9 mouse cellular contexts compared by ENCODE assay signal in the genomic region with DNA sequence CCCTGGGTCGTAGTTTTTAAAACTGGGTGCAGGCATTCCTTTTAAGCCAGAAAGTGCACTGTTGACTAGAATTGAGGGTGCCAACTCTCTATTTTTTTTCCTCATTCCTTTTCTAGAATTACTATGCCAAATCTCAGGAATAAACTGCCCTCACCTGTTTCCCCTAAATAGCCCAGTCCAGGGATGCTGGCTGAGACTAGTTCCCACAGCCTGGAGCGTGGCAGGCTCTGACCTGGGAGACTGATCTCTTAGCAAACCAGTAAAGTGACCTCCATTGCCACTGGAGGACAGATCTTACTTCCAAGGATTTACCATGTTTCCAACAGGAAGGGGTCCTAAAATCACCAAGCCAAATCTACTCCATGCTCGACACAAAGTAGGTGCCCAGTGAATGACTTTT. TPM values are rescaled to one million over a fixed set of nuclear protein-coding genes. Genes with fewer than 3 reads are reported as not detected.
DNase-seq lines count a peak whose midpoint lies in the region; ATAC-seq and TF ChIP-seq lines count a peak whose summit lies in the region.
"Had no signal": no experiment of that assay in that cellular context is flagged by ENCODE, and none has a peak within 500 bp of the region (broad histone marks: within the 10 kb centered on the region; RNA-seq: fewer than 3 reads in every experiment).

No protein-coding gene starts in this region.

- H3K4me2 ChIP-seq in embryonic facial prominence, embryonic 12.5 days (replicated peaks): peak overlapping the region; percentile 75

- ATAC-seq in embryonic facial prominence, embryonic 12.5 days (ENCODE audit: insufficient number of reproducible peaks, insufficient read depth, low FRiP score, low TSS enrichment): no peak

- no peak for TF ChIP-seq CTCF in gastrocnemius, adult 2 months (IDR thresholded peaks at IDR 0.05)

- DNase-seq in gastrocnemius, adult 2 months: no peak
- no peak for DNase-seq in gastrocnemius, postnatal 25 days
- DNase-seq in kidney, adult 11 months: peak; percentile 64
- DNase-seq in spleen, postnatal 14 days (ENCODE audit: low spot score in 2 of 2): no peak
- DNase-seq in embryo, embryonic 10.5 days (ENCODE audit: low spot score): no peak
- no peak for DNase-seq in left cerebral cortex, adult 18-20 months (ENCODE audit: low spot score in 2 of 2)

- intact Hi-C loops in gastrocnemius, adult 2 months (cut with DNase I): no loop called here

- 85% methylated on average over 3 of the region's 3 CpGs for WGBS in embryonic facial prominence, embryonic 12.5 days
- 96% methylated on average over 3 of the region's 3 CpGs for WGBS in macrophage (ENCODE audit: missing documents)

- H3K9me3 ChIP-seq in embryonic facial prominence, embryonic 12.5 days: no peaks in the 10 kb centered on the region

- H3K36me3 ChIP-seq in embryonic facial prominence, embryonic 12.5 days: peaks cover 20% of the 10 kb centered on the region
- peaks cover 22% of the 10 kb centered on the region; the same call in 1 of the 2 replicates for H3K36me3 ChIP-seq in macrophage (ENCODE audit: inconsistent target)

- peaks cover 9% of the 10 kb centered on the region for H3K4me1 ChIP-seq in embryonic facial prominence, embryonic 12.5 days

- no peaks in the 10 kb centered on the region for H3K27me3 ChIP-seq in embryonic facial prominence, embryonic 12.5 days

- H3K9ac ChIP-seq in embryonic facial prominence, embryonic 12.5 days: no peak overlapping the region

- H3K27ac ChIP-seq in gastrocnemius, adult 2 months: no peak overlapping the region
- no peak overlapping the region for H3K27ac ChIP-seq in embryonic facial prominence, embryonic 12.5 days
- peak overlapping the region; percentile 74 for H3K27ac ChIP-seq in macrophage

- peaks cover 17% of the 10 kb centered on the region for H3K79me2 ChIP-seq in macrophage (ENCODE audit: inconsistent target)

- H3K4me3 ChIP-seq in gastrocnemius, adult 2 months: peak overlapping the region; percentile 78; the same call in 1 of the 2 replicates
- H3K4me3 ChIP-seq in embryonic facial prominence, embryonic 12.5 days: peak overlapping the region; percentile 74; the same call in 1 of the 2 replicates
- peak overlapping the region; percentile 91 for H3K4me3 ChIP-seq in macrophage (ENCODE audit: inconsistent target)

RNA-seq across cellular contexts. Expression of a gene that starts 1.3 kb away (rescaled TPM):
- 100 to 1,000 TPM; 110 to 112 TPM for total RNA-seq in gastrocnemius, adult 2 months (2021)
- total RNA-seq in gastrocnemius, postnatal 25 days (2021): 100 to 1,000 TPM in 1 of 2 experiments, 10 to 100 TPM in 1; 90.2 to 102 TPM
- polyA plus RNA-seq in embryonic facial prominence, embryonic 12.5 days (2016; fragmentation: Nextera tagmentation; extraction: Ambion mirVana): 196 and 217 TPM in 2 replicates
- total RNA-seq in macrophage (2018; cell fraction: chromatin; rRNA removed): 10 to 100 TPM; 10.9 to 43.0 (median 19.1) TPM
- 100 to 1,000 TPM; 324 to 397 (median 360) TPM for total RNA-seq in macrophage (2018; cell fraction: cytosol; rRNA removed)
- total RNA-seq in macrophage (2018; cell fraction: nucleus; rRNA removed): 100 to 1,000 TPM in 6 of 26 experiments, 10 to 100 TPM in 20; 30.9 to 123 (median 81.5) TPM
- polyA plus RNA-seq in macrophage (2018): 222 to 392 TPM (median 370 TPM) in 3 replicates
- 100 to 1,000 TPM; 262 TPM for total RNA-seq in left cerebral cortex, adult 18-20 months (2021)

RNA-seq across cellular contexts. Expression of a gene that starts 2.4 kb away (rescaled TPM):
- total RNA-seq in gastrocnemius, adult 2 months (2021): not detected
- total RNA-seq in gastrocnemius, postnatal 25 days (2021): not detected
- polyA plus RNA-seq in embryonic facial prominence, embryonic 12.5 days (2016; fragmentation: Nextera tagmentation; extraction: Ambion mirVana): 0.36 and 0.41 TPM in 2 replicates
- total RNA-seq in macrophage (2018; cell fraction: chromatin; rRNA removed): 1 to 10 TPM in 22 of 26 experiments, not detected in 4; 1.3 to 7.6 (median 2.4) TPM
- total RNA-seq in macrophage (2018; cell fraction: cytosol; rRNA removed): not detected
- 1 to 10 TPM in 9 of 26 experiments, under 1 TPM in 1, not detected in 16; 0.94 to 3.3 (median 1.6) TPM for total RNA-seq in macrophage (2018; cell fraction: nucleus; rRNA removed)
- not detected in 3 replicates for polyA plus RNA-seq in macrophage (2018)
- total RNA-seq in left cerebral cortex, adult 18-20 months (2021): under 1 TPM in 1 of 2 experiments, not detected in 1; 0.54 TPM
- polyA plus RNA-seq: inflammation-experienced regulatory T-cells, adult 6 months had no signal

RNA-seq across cellular contexts. Expression of a gene that starts 35.8 kb away (rescaled TPM):
- total RNA-seq in gastrocnemius, adult 2 months (2021): 100 to 1,000 TPM; 285 to 430 TPM
- 100 to 1,000 TPM; 420 to 954 TPM for total RNA-seq in gastrocnemius, postnatal 25 days (2021)
- 14.0 and 15.6 TPM in 2 replicates for polyA plus RNA-seq in embryonic facial prominence, embryonic 12.5 days (2016; fragmentation: Nextera tagmentation; extraction: Ambion mirVana)
- total RNA-seq in macrophage (2018; cell fraction: chromatin; rRNA removed): 1 to 10 TPM in 1 of 26 experiments, under 1 TPM in 4, not detected in 21; 0.07 to 7.8 (median 0.18) TPM
- under 1 TPM in 13 of 26 experiments, not detected in 13; under 0.01 to 0.05 (median under 0.01) TPM for total RNA-seq in macrophage (2018; cell fraction: cytosol; rRNA removed)
- total RNA-seq in macrophage (2018; cell fraction: nucleus; rRNA removed): 1 to 10 TPM in 1 of 26 experiments, not detected in 25; 1.1 TPM
- not detected in 3 replicates for polyA plus RNA-seq in macrophage (2018)
- total RNA-seq in left cerebral cortex, adult 18-20 months (2021): 1 to 10 TPM; 1.4 to 1.5 TPM
- polyA plus RNA-seq: inflammation-experienced regulatory T-cells, adult 6 months had no signal

RNA-seq across cellular contexts. Expression of a gene that starts 38.9 kb away (rescaled TPM):
- total RNA-seq in gastrocnemius, adult 2 months (2021): 1 to 10 TPM; 3.8 to 4.0 TPM
- 1 to 10 TPM; 5.1 to 5.7 TPM for total RNA-seq in gastrocnemius, postnatal 25 days (2021)
- polyA plus RNA-seq in embryonic facial prominence, embryonic 12.5 days (2016; fragmentation: Nextera tagmentation; extraction: Ambion mirVana): 40.6 and 41.3 TPM in 2 replicates
- total RNA-seq in macrophage (2018; cell fraction: chromatin; rRNA removed): 1 to 10 TPM in 1 of 26 experiments, under 1 TPM in 2, not detected in 23; 0.23 to 1.0 (median 0.45) TPM
- under 1 TPM in 15 of 26 experiments, not detected in 11; 0.05 to 0.34 (median 0.10) TPM for total RNA-seq in macrophage (2018; cell fraction: cytosol; rRNA removed)
- under 1 TPM in 3 of 26 experiments, not detected in 23; 0.21 to 0.36 (median 0.25) TPM for total RNA-seq in macrophage (2018; cell fraction: nucleus; rRNA removed)
- 0.28 TPM in 1 of 3 replicates, not detected in the others for polyA plus RNA-seq in macrophage (2018)
- total RNA-seq in left cerebral cortex, adult 18-20 months (2021): 1 to 10 TPM in 1 of 2 experiments, under 1 TPM in 1; 0.63 to 1.1 TPM

RNA-seq across cellular contexts. Expression of a gene that starts 57.6 kb away (rescaled TPM):
- total RNA-seq in gastrocnemius, adult 2 months (2021): 1 to 10 TPM; 1.1 to 3.8 TPM
- 1 to 10 TPM; 1.4 to 8.5 TPM for total RNA-seq in gastrocnemius, postnatal 25 days (2021)
- polyA plus RNA-seq in embryonic facial prominence, embryonic 12.5 days (2016; fragmentation: Nextera tagmentation; extraction: Ambion mirVana): 2.7 and 3.1 TPM in 2 replicates
- total RNA-seq in macrophage (2018; cell fraction: chromatin; rRNA removed): 100 to 1,000 TPM; 125 to 271 (median 191) TPM
- total RNA-seq in macrophage (2018; cell fraction: cytosol; rRNA removed): 100 to 1,000 TPM; 137 to 260 (median 207) TPM
- 100 to 1,000 TPM; 121 to 294 (median 214) TPM for total RNA-seq in macrophage (2018; cell fraction: nucleus; rRNA removed)
- polyA plus RNA-seq in macrophage (2018): 132 to 204 TPM (median 202 TPM) in 3 replicates
- 1 to 10 TPM; 4.2 to 5.2 TPM for total RNA-seq in left cerebral cortex, adult 18-20 months (2021)

Comparison
In these comparisons a context has a peak if more than half of its experiments do, and no peak if none do; other contexts are left out.
1. RNA of a gene that starts 35.8 kb away (total RNA-seq): 420 to 954 TPM in gastrocnemius, postnatal 25 days and 285 to 430 TPM in gastrocnemius, adult 2 months; 1.4 to 1.5 TPM in left cerebral cortex, adult 18-20 months; every median in the first group is over 100 times any median in the second.
2. Peak in every context shown above with its lines, with median percentiles within 50 percentile points of each other: H3K4me3 ChIP-seq.